Mouse (Mus musculus) kidney, adult 2 months (tissue): ENCODE results near the gene Wasf3.

Experiments used
- CTCF ChIP-seq: fragments of 200-500 bp; conservative IDR thresholded peaks from 2 replicates; pipeline ENCODE4 v1.5.1; 2011; ENCODE audit warnings: low read depth, mild to moderate bottlenecking, control low read depth, low read length, moderate library complexity, mixed read lengths; ENCODE audit not compliant: insufficient read depth, insufficient read length
- POLR2A ChIP-seq: fragments of 200-500 bp; IDR thresholded peaks from one replicate; pipeline ENCODE4 v1.6.1; 2011; ENCODE audit warnings: low read depth, low read length, control low read depth

DNA sequence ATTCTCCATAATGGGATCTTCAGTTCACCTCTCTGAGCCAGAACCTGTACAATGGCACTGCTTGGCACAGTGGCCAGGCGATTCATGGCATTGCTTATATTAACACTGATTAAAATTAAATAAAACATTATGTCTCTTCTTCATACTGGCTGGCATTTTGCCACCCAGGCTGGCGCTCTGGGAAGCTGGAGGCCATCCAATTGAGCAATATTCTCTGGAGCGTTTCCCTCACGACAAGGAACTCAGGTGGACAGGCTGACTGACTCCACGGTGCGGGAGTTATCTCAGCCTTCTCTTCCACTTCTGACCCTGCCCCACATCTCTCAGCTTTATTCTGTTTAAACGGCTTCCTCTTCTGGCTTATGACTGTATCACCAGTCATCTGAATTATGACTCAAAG is 33.3 kb downstream of the Wasf3 start:
- TF ChIP-seq POLR2A (no peak), CTCF (no peak)
